Mouse (Mus musculus) kidney, postnatal 0 days (tissue): ENCODE results near the gene Galnt14. TPM values are rescaled to one million over a fixed set of nuclear protein-coding genes. Genes with fewer than 3 reads are reported as not detected.

Experiments
- ATAC-seq: fragments of 200-750 bp; cut with Nextera tagmentation; replicated peaks from 2 replicates; pipeline ENCODE4 v1.8.0; 2017; ENCODE audit warnings: low read depth, moderate number of reproducible peaks, moderate TSS enrichment, moderate library complexity; ENCODE audit not compliant: low FRiP score
- DNase-seq: peaks from one replicate; pipeline ENCODE4 v3.0.0-alpha.2; 2016; ENCODE audit warnings: low spot score
- H3K27ac ChIP-seq: fragments of 300-500 bp; sonication (generic); 2 replicates; pipeline ENCODE4 v1.5.1; 2014; ENCODE audit warnings: mild to moderate bottlenecking
- H3K27me3 ChIP-seq: fragments of 300-500 bp; sonication (generic); 2 replicates; pipeline ENCODE4 v1.6.1; 2014; ENCODE audit warnings: low read length, mixed read lengths; ENCODE audit not compliant: insufficient read depth
- H3K36me3 ChIP-seq: fragments of 300-500 bp; sonication (generic); 2 replicates; pipeline ENCODE4 v1.6.1; 2014; ENCODE audit warnings: low read length, mixed read lengths; ENCODE audit not compliant: insufficient read depth
- H3K4me1 ChIP-seq: fragments of 300-500 bp; sonication (generic); replicated peaks from 2 replicates; pipeline ENCODE4 v1.6.1; 2014; ENCODE audit warnings: antibody characterized with exemption, low read length, mixed read lengths; ENCODE audit not compliant: insufficient read depth
- H3K4me2 ChIP-seq: fragments of 300-500 bp; sonication (generic); 2 replicates; pipeline ENCODE4 v1.6.1; 2014; ENCODE audit warnings: mild to moderate bottlenecking, low read length, moderate library complexity, mixed read lengths
- H3K4me3 ChIP-seq: fragments of 300-500 bp; sonication (generic); replicated peaks from 2 replicates; pipeline ENCODE4 v1.5.1; 2014; ENCODE audit warnings: low read depth, low read length
- H3K9ac ChIP-seq: fragments of 300-500 bp; sonication (generic); 2 replicates; pipeline ENCODE4 v1.6.1; 2014; ENCODE audit warnings: low read depth, low read length
- H3K9me3 ChIP-seq: fragments of 300-500 bp; sonication (generic); replicated peaks from 2 replicates; pipeline ENCODE4 v1.6.1; 2016; ENCODE audit warnings: low read length, inconsistent platforms, mixed read lengths
- CTCF ChIP-seq: IDR thresholded peaks from 2 replicates; pipeline ENCODE4 v1.5.1; 2016; ENCODE audit warnings: antibody characterized with exemption, low read depth, mild to moderate bottlenecking, moderate library complexity
- WGBS: fragments of 180-500 bp; shearing (Covaris S2); extraction: QIAGEN DNeasy Blood & Tissue Kit; methylation state at CpG from one replicate; pipeline ENCODE4 v1.1.7; 2014; 5-methylcytosine and 5-hydroxymethylcytosine counted together
- polyA plus RNA-seq: library from polyadenylated mRNA; unstranded; fragments of >200 nt; fragmentation: Nextera tagmentation; extraction: Ambion mirVana; gene quantifications from 2 replicates; pipeline ENCODE4 v1.2.1, GENCODE M21; 2015

Gene Galnt14
- polyA plus RNA-seq, 1 experiment from 2014 or later: 19.3 TPM

DNA sequence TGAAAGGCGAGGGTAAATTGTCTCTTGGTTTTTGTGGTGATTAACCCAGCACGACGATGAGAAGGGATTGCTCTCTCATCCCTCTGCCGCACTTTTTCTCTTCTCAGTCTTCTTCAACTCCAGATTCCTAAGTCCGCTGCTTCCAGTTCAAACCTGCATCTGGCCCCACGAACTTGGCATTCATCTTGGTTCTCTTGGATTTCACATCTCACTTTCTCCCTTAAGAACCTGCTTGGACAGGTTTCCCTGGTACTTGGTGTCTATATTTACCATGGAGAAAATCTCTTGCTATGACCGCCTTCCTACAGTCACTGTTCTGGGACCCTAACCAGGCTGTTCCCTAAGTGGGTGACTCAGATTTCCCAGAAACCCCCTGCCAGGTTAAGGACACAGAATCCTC lies 188.1 kb downstream of the Galnt14 start:
- Histone ChIP-seq H3K9ac (no peak overlapping the region), H3K4me3 (no peak overlapping the region), H3K9me3 (no peaks in the 10 kb centered on the region), H3K36me3 (no peaks in the 10 kb centered on the region), H3K4me1 (no peaks in the 10 kb centered on the region), H3K4me2 (no peak overlapping the region), H3K27me3 (no peaks in the 10 kb centered on the region), H3K27ac (no peak overlapping the region)
- DNase-seq (no peak), ATAC-seq (no peak)
- TF ChIP-seq CTCF: no peak
- 88% methylated on average over 7 of the region's 7 CpGs for WGBS

- Histone ChIP-seq H3K4me1 (no peaks in the 10 kb centered on the region), H3K9me3 (no peaks in the 10 kb centered on the region), H3K36me3 (no peaks in the 10 kb centered on the region), H3K27me3 (no peaks in the 10 kb centered on the region), H3K9ac (no peak overlapping the region), H3K4me3 (no peak overlapping the region), H3K27ac (no peak overlapping the region), H3K4me2 (no peak overlapping the region)
- whole genome bisulfite sequencing: 89% methylated on average over 5 of the region's 5 CpGs
- no peak for TF ChIP-seq CTCF
- no peak for ATAC-seq
- DNase-seq: no peak
Observed at GRCm38 (mm10) chr17:73519350-73519749, 190.9 kb downstream of the Galnt14 start.

GRCm38 (mm10) chr17:73518359-73518758 lies 191.9 kb downstream of the Galnt14 start:
- H3K9ac ChIP-seq: no peak overlapping the region
- H3K4me3 ChIP-seq: no peak overlapping the region
- DNase-seq: no peak
- no peak overlapping the region for H3K27ac ChIP-seq
- TF ChIP-seq CTCF: no peak
- no peaks in the 10 kb centered on the region for H3K4me1 ChIP-seq
- no peak overlapping the region for H3K4me2 ChIP-seq
- H3K9me3 ChIP-seq: no peaks in the 10 kb centered on the region
- no peaks in the 10 kb centered on the region for H3K27me3 ChIP-seq
- H3K36me3 ChIP-seq: no peaks in the 10 kb centered on the region
- no peak for ATAC-seq
- WGBS: 85% methylated on average over 1 of the region's 1 CpGs

DNA sequence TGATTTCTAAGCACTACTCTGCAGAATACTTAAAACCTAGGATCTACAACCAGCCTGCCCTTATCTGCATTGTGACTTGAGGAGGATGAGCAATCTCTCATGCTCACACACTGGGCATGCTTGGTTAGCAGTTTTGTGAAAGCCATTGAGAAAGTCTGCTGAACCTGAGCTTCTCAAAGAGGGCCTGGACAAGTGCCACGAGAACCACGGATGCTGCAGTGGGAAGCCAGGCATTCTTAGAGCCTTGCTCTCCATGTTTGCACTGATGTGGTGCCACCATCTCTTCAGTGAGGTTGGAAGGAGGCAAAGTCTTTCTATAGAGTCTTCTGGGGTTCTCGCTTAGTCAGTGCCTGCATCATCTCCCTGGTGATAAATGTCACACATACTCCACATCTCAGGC lies 194.7 kb downstream of the Galnt14 start:
- TF ChIP-seq CTCF: no peak
- no peak overlapping the region for H3K4me2 ChIP-seq

GRCm38 (mm10) chr17:73514862-73515261 lies 195.4 kb downstream of the Galnt14 start:
- Histone ChIP-seq H3K4me2 (no peak overlapping the region), H3K4me1 (no peaks in the 10 kb centered on the region), H3K9me3 (no peaks in the 10 kb centered on the region), H3K9ac (no peak overlapping the region), H3K27me3 (no peaks in the 10 kb centered on the region), H3K27ac (no peak overlapping the region), H3K4me3 (no peak overlapping the region), H3K36me3 (no peaks in the 10 kb centered on the region)
- WGBS: 86% methylated on average over 1 of the region's 1 CpGs
- no peak for TF ChIP-seq CTCF
- ATAC-seq (no peak), DNase-seq (no peak)

More for the DNA sequence above, 194.7 kb downstream of the Galnt14 start:
- Histone ChIP-seq H3K9ac (no peak overlapping the region), H3K36me3 (no peaks in the 10 kb centered on the region), H3K27ac (no peak overlapping the region), H3K4me3 (no peak overlapping the region), H3K9me3 (no peaks in the 10 kb centered on the region), H3K27me3 (no peaks in the 10 kb centered on the region), H3K4me1 (no peaks in the 10 kb centered on the region)
- 93% methylated on average over 3 of the region's 3 CpGs for WGBS
- ATAC-seq (no peak), DNase-seq (no peak)

- Histone ChIP-seq H3K4me2 (no peak overlapping the region), H3K9me3 (no peaks in the 10 kb centered on the region), H3K4me3 (no peak overlapping the region), H3K4me1 (no peaks in the 10 kb centered on the region), H3K27me3 (no peaks in the 10 kb centered on the region), H3K27ac (no peak overlapping the region), H3K36me3 (no peaks in the 10 kb centered on the region), H3K9ac (no peak overlapping the region)
- DNase-seq: no peak
- WGBS: 91% methylated on average over 4 of the region's 4 CpGs
- no peak for ATAC-seq
- TF ChIP-seq CTCF: no peak
Observed at GRCm38 (mm10) chr17:73514258-73514657, 196.0 kb downstream of the Galnt14 start.

- H3K4me1 ChIP-seq: no peaks in the 10 kb centered on the region
- ATAC-seq: no peak
- H3K9ac ChIP-seq: no peak overlapping the region
- WGBS: 80% methylated on average over 5 of the region's 5 CpGs
- H3K27me3 ChIP-seq: no peaks in the 10 kb centered on the region
- no peak overlapping the region for H3K4me3 ChIP-seq
- H3K9me3 ChIP-seq: no peaks in the 10 kb centered on the region
- no peak for DNase-seq
- H3K4me2 ChIP-seq: no peak overlapping the region
- H3K36me3 ChIP-seq: no peaks in the 10 kb centered on the region
- H3K27ac ChIP-seq: no peak overlapping the region
- no peak for TF ChIP-seq CTCF
Observed at GRCm38 (mm10) chr17:73512844-73513243, 197.4 kb downstream of the Galnt14 start.
